In genomic region chr13:111753321-111753720, GRCm38 (mm10) we compare ENCODE assay signal across 23 mouse cellular contexts. TPM values are rescaled to one million over a fixed set of nuclear protein-coding genes. Genes with fewer than 3 reads are reported as not detected.
DNase-seq lines count a peak whose midpoint lies in the region; TF ChIP-seq lines count a peak whose summit lies in the region.
"Had no signal": no experiment of that assay in that cellular context is flagged by ENCODE, and none has a peak within 500 bp of the region (broad histone marks: within the 10 kb centered on the region; RNA-seq: fewer than 3 reads in every experiment).

No protein-coding gene starts in this region.

- DNase-seq in kidney, adult 18-20 months, result peak; percentile 1
- no peak for DNase-seq in kidney, postnatal 25 days
- no peak for DNase-seq in layer of hippocampus, adult 2 months (ENCODE audit: low spot score in 2 of 2)
- DNase-seq in layer of hippocampus, postnatal 10 days (ENCODE audit: low spot score in 2 of 2), result no peak
- peak; percentile 13 for DNase-seq in lung, postnatal 10 days
- no peak for DNase-seq in lung, adult 18-20 months
- peak; percentile 66 for DNase-seq in adipocyte (ENCODE audit: low spot score)
- no peak for DNase-seq in frontal cortex, postnatal 10 days (ENCODE audit: low spot score in 2 of 2)
- DNase-seq: adrenal gland, adult 2 months; adrenal gland, postnatal 10 days; adrenal gland, postnatal 25 days; cerebellum, adult 11 months; cerebellum, adult 18-20 months; cerebellum, adult 8-10 months; cerebellum, adult 9-11 months; cerebellum, postnatal 14 days; cerebellum, postnatal 36 days; embryo, embryonic 11 days had no signal

- 0 out of 2 replicates have a peak, but pooled peaks have one; percentile 9 for TF ChIP-seq CTCF in layer of hippocampus, adult 2 months (conservative IDR thresholded peaks at IDR 0.05)

- no peak overlapping the region for H3K27ac ChIP-seq in layer of hippocampus, adult 2 months
- H3K27ac ChIP-seq: embryonic facial prominence, embryonic 13.5 days; embryonic facial prominence, embryonic 15.5 days; forebrain, embryonic 10.5 days; forebrain, embryonic 12.5 days had no signal

- no peak overlapping the region for H3K4me3 ChIP-seq in layer of hippocampus, adult 2 months
- H3K4me3 ChIP-seq: embryonic facial prominence, embryonic 13.5 days; embryonic facial prominence, embryonic 15.5 days; erythroblast, embryonic 14.5 days; forebrain, embryonic 10.5 days; forebrain, embryonic 12.5 days had no signal

RNA-seq across cellular contexts. Expression of gene Map3k1, which starts 55.5 kb away (rescaled TPM):
- 10 to 100 TPM in 1 of 2 experiments, 1 to 10 TPM in 1; 9.4 to 11.2 TPM for total RNA-seq in layer of hippocampus, adult 2 months (2021)
- 10 to 100 TPM; 21.2 to 25.6 TPM for total RNA-seq in layer of hippocampus, postnatal 10 days (2021)

Comparison
In these comparisons a context has a peak if more than half of its experiments do, and no peak if none do; other contexts are left out.
1. DNase-seq: peak in kidney, adult 18-20 months (single experiment), lung, postnatal 10 days (single experiment) and adipocyte (single experiment); none in kidney, postnatal 25 days (0 of 2), layer of hippocampus, adult 2 months (0 of 2), layer of hippocampus, postnatal 10 days (0 of 2), lung, adult 18-20 months (0 of 2) and frontal cortex, postnatal 10 days (0 of 2).